Mouse (Mus musculus): Measurements from ENCODE around the gene Sptlc3. TPM values are rescaled to one million over a fixed set of nuclear protein-coding genes. Genes with fewer than 3 reads are reported as not detected.

The Sptlc3 gene
- polyA plus RNA-seq (2015; fragmentation: Illumina TruSeq; extraction: RNeasy Lipid Tissue Mini Kit (QIAGEN cat#74804); ENCODE audit: insufficient read depth, low read depth, low replicate concordance): not detected

DNA sequence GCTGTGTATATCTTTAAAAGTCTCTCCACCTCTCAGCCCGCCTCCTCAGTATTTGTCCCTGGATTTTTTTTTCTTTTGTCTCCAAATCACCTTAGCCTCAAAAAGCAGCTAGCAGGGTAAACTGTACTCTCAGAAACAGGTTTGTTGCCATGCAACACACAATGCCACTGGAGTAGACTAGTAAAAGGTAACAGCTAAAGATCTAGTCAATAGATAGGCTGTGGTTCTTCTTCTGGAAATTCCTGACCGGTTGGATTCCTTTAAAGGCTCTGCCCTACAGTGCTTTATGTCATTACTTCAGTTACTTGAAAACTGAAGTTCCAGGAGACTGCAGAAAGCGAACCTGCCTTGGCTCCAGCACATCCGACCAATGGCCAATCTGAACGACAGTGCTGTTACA is at the start of gene Sptlc3:
Sptlc3 (plus strand) TSS at position 78 of the 400 bp plus-strand sequence.

DNA sequence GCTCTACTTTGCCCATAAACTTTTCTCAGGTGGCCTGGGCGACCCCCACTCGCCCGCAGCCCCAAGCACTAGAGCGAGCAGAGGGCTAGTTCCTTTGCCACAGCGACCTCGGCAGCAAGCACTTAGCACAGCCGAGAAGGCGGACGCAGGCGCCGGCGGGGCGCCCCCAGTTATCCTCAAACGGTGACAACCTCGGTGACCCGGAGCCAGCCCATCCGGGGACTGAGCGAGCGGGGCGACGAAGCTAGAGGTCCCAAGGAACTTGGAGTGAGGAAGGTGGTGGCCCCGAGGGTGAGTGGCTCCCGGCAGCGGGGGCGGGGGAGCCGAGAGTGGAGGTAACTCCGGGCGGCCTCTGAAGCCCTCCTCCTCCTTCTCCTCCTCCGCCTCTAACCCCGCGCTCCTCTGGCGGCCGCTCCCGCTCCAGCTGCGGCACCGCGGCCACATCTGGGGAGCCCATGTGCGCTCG is 184.1 kb downstream of the Sptlc3 start, which contains the start of gene Ism1:
Ism1 (plus strand) TSS at position 370 of the 466 bp plus-strand sequence.

Other genes with a start within 250 kb of the Sptlc3 start
- 0.54 TPM for gene Ism1, start 184.3 kb downstream of the Sptlc3 start, polyA plus RNA-seq (2015; fragmentation: Illumina TruSeq; extraction: RNeasy Lipid Tissue Mini Kit (QIAGEN cat#74804); ENCODE audit: insufficient read depth, low read depth, low replicate concordance)